Mouse (Mus musculus) forebrain, embryonic 13.5 days (tissue): ENCODE results near the gene H2-M5. TPM values are rescaled to one million over a fixed set of nuclear protein-coding genes. Genes with fewer than 3 reads are reported as not detected.
A peak's percentile ranks its signal among the peaks of the same experiment; 100 is the strongest.

ENCODE experiments used
- ATAC-seq: fragments of 200-750 bp; cut with Nextera tagmentation; 2 replicates; pipeline ENCODE4 v1.8.0; 2017
- H3K27ac ChIP-seq: fragments of 300-500 bp; sonication (generic); 2 replicates; pipeline ENCODE4 v1.5.1; 2015; ENCODE audit warnings: inconsistent platforms, mild to moderate bottlenecking, moderate library complexity
- H3K27me3 ChIP-seq: fragments of 300-500 bp; sonication (generic); 2 replicates; pipeline ENCODE4 v1.6.1; 2015; ENCODE audit warnings: mild to moderate bottlenecking, inconsistent platforms
- H3K36me3 ChIP-seq: fragments of 300-500 bp; sonication (generic); 2 replicates; pipeline ENCODE4 v1.6.1; 2015; ENCODE audit warnings: mild to moderate bottlenecking, inconsistent platforms; ENCODE audit not compliant: poor library complexity, severe bottlenecking
- H3K4me1 ChIP-seq: fragments of 300-500 bp; sonication (generic); 2 replicates; pipeline ENCODE4 v1.6.1; 2015; ENCODE audit warnings: inconsistent platforms
- H3K4me2 ChIP-seq: fragments of 300-500 bp; sonication (generic); 2 replicates; pipeline ENCODE4 v1.6.1; 2015; ENCODE audit warnings: inconsistent platforms, mild to moderate bottlenecking, moderate library complexity
- H3K4me3 ChIP-seq: fragments of 300-500 bp; sonication (generic); 2 replicates; pipeline ENCODE4 v1.5.1; 2015; ENCODE audit warnings: mild to moderate bottlenecking, inconsistent platforms
- H3K9ac ChIP-seq: fragments of 300-500 bp; sonication (generic); 2 replicates; pipeline ENCODE4 v1.6.1; 2015; ENCODE audit warnings: mild to moderate bottlenecking, inconsistent platforms
- H3K9me3 ChIP-seq: fragments of 300-500 bp; sonication (generic); replicated peaks from 2 replicates; pipeline ENCODE4 v1.6.1; 2016; ENCODE audit warnings: inconsistent platforms
- WGBS: fragments of 180-500 bp; shearing (Covaris S2); methylation state at CpG from one replicate; pipeline ENCODE4 v1.1.7; 2015; 5-methylcytosine and 5-hydroxymethylcytosine counted together
- polyA plus RNA-seq: library from polyadenylated mRNA; unstranded; fragments of >200 nt; fragmentation: Nextera tagmentation; extraction: Ambion mirVana; gene quantifications from 2 replicates; pipeline ENCODE4 v1.2.1, GENCODE M21; 2015

The H2-M5 gene
- polyA plus RNA-seq, 1 experiment from 2014 or later: 1.6 TPM

DNA sequence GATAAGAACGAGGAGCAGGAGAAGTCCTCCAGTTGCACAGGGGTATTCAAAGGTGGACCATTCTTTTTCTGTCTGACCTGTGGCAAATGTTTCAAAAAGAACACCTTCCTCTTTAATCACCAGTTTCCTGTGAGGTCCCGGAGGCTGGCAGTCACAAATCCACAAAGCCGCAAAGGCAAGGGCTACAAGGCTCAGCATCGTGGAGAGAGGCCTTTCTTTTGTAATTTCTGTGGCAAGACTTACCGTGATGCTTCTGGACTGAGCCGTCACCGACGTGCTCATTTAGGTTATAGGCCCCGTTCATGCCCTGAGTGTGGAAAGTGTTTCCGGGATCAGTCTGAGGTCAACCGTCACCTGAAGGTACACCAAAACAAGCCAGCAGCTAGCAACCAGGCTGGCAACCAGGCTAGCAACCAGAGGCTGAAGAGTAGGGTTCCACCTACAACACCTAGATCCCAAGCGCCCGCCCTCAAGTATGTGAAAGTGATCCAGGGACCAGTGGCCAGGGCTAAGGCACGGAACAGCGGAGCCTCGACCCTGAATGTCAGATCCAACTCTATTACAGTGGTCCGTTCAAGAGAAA lies 20.2 kb upstream of the H2-M5 start:
- H3K4me3 ChIP-seq: no peak overlapping the region
- H3K27me3 ChIP-seq: no peaks in the 10 kb centered on the region
- H3K4me1 ChIP-seq: peaks cover 12% of the 10 kb centered on the region
- H3K27ac ChIP-seq: no peak overlapping the region
- H3K4me2 ChIP-seq: no peak overlapping the region
- 96% methylated on average over 17 of the region's 17 CpGs for WGBS
- H3K9ac ChIP-seq: no peak overlapping the region
- ATAC-seq: no peak
- no peaks in the 10 kb centered on the region for H3K9me3 ChIP-seq
- H3K36me3 ChIP-seq: peaks cover 74% of the 10 kb centered on the region

GRCm38 (mm10) chr17:37008161-37008560 lies 18.8 kb upstream of the H2-M5 start:
- Histone ChIP-seq H3K4me1 (peaks cover 22% of the 10 kb centered on the region), H3K27me3 (no peaks in the 10 kb centered on the region), H3K36me3 (peaks cover 76% of the 10 kb centered on the region), H3K9ac (no peak overlapping the region), H3K4me2 (no peak overlapping the region), H3K4me3 (no peak overlapping the region), H3K27ac (no peak overlapping the region), H3K9me3 (no peaks in the 10 kb centered on the region)
- 91% methylated on average over 6 of the region's 6 CpGs for WGBS
- no peak for ATAC-seq

DNA sequence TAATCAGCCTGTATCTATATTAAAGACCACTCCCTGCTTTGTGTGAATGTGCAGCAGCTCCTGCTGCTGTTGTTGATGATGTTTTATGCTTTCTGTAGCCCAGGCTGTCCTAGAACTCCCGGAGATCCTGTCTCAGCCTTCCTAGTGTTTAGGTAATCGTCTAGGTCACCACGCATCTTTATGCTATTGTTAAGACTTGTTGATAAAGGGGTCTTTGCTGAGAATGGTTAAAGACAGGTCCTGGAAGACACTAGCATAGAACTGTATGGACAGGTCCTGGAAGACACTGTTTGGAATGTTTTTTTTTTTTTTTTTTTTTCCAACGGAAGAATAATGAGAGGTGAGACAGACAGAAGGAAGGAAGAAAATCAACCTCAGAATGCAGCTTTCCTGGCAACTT lies 14.0 kb upstream of the H2-M5 start:
- WGBS: 31% methylated on average over 4 of the region's 4 CpGs
- ATAC-seq: no peak; the same call in 1 of the 2 replicates
- Histone ChIP-seq H3K4me1 (peaks cover 18% of the 10 kb centered on the region), H3K9me3 (no peaks in the 10 kb centered on the region), H3K9ac (peak overlapping the region; percentile 98), H3K27me3 (no peaks in the 10 kb centered on the region), H3K4me3 (peak overlapping the region; percentile 83), H3K4me2 (peak overlapping the region; percentile 70), H3K36me3 (peaks cover 37% of the 10 kb centered on the region), H3K27ac (peak overlapping the region; percentile 96)

- Histone ChIP-seq H3K4me1 (peaks cover 18% of the 10 kb centered on the region), H3K27me3 (no peaks in the 10 kb centered on the region), H3K9ac (peak overlapping the region; percentile 98), H3K36me3 (peaks cover 29% of the 10 kb centered on the region), H3K27ac (peak overlapping the region; percentile 96), H3K4me2 (peak overlapping the region; percentile 70), H3K9me3 (no peaks in the 10 kb centered on the region), H3K4me3 (peak overlapping the region; percentile 83)
- under 1% methylated on average over 49 of the region's 49 CpGs for WGBS
- ATAC-seq: peak; percentile 90
Measured at GRCm38 (mm10) chr17:37002364-37003330, 13.3 kb upstream of the H2-M5 start.

- no peak for ATAC-seq
- no peaks in the 10 kb centered on the region for H3K9me3 ChIP-seq
- H3K27me3 ChIP-seq: no peaks in the 10 kb centered on the region
- peaks cover 14% of the 10 kb centered on the region for H3K4me1 ChIP-seq
- no peak within 1 kb of the TSS for H3K27ac ChIP-seq
- H3K9ac ChIP-seq: no peak within 1 kb of the TSS
- WGBS: 95% methylated on average over 7 of the region's 7 CpGs
- peaks cover 12% of the 10 kb centered on the region for H3K36me3 ChIP-seq
- H3K4me3 ChIP-seq: peak within 1 kb of the TSS; percentile 83; the same call in 1 of the 2 replicates
- H3K4me2 ChIP-seq: peak within 1 kb of the TSS; percentile 70
Measured at GRCm38 (mm10) chr17:37000863-37001262, 11.5 kb upstream of the H2-M5 start, which contains the start of gene Zfp57. TSS of gene Zfp57 (plus strand) at chr17:37001163.

GRCm38 (mm10) chr17:36998477-36998876 lies 9.1 kb upstream of the H2-M5 start:
- no peak overlapping the region for H3K27ac ChIP-seq
- ATAC-seq: no peak
- no peaks in the 10 kb centered on the region for H3K27me3 ChIP-seq
- H3K9me3 ChIP-seq: no peaks in the 10 kb centered on the region
- H3K4me1 ChIP-seq: no peaks in the 10 kb centered on the region
- H3K9ac ChIP-seq: no peak overlapping the region
- H3K4me3 ChIP-seq: no peak overlapping the region
- no peak overlapping the region for H3K4me2 ChIP-seq
- no peaks in the 10 kb centered on the region for H3K36me3 ChIP-seq
- 75% methylated on average over 2 of the region's 2 CpGs for WGBS

DNA sequence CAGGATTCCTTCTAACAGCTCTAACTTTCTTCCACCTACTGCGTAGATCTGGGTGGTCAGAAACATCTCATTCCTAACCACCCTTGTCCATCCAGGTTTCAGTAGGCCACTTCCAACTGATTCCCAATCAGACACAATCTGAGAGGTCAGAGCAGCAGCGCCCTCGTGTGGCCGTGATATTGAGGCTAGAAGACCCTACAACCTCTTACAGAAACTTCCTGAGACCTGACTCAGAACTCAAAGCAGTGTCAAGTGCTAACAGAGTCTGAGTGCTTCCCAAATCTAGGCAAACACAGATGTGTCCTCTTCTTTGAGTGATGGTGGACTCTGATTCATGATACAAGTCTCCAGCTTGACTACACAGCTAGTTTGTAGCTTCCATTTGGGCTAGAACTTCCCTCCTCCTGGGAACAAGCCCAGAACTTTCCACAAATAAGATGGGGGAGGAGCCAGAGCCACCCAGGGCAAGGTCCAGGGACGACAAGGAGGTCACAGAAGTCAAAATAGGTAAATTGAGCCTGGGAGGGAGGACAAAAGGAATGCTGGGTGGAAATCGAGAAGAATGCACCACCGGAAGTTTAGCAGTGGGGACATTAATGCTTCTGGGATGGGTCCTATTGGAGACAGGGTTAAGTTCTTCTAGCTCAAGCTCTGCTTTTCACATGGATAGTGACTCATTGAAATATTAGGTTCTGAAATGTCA lies 7.8 kb upstream of the H2-M5 start:
- peak; percentile 57; the same call in 1 of the 2 replicates for ATAC-seq
- Histone ChIP-seq H3K36me3 (no peaks in the 10 kb centered on the region), H3K4me2 (no peak overlapping the region), H3K9ac (no peak overlapping the region), H3K4me1 (no peaks in the 10 kb centered on the region), H3K4me3 (no peak overlapping the region), H3K27ac (no peak overlapping the region), H3K9me3 (no peaks in the 10 kb centered on the region), H3K27me3 (no peaks in the 10 kb centered on the region)
- 32% methylated on average over 7 of the region's 7 CpGs for WGBS

- WGBS: 48% methylated on average over 3 of the region's 3 CpGs
- H3K4me1 ChIP-seq: no peaks in the 10 kb centered on the region
- no peak for ATAC-seq
- no peak overlapping the region for H3K4me2 ChIP-seq
- H3K9me3 ChIP-seq: no peaks in the 10 kb centered on the region
- no peak overlapping the region for H3K27ac ChIP-seq
- no peaks in the 10 kb centered on the region for H3K36me3 ChIP-seq
- no peaks in the 10 kb centered on the region for H3K27me3 ChIP-seq
- no peak overlapping the region for H3K9ac ChIP-seq
- H3K4me3 ChIP-seq: no peak overlapping the region
Measured at GRCm38 (mm10) chr17:36995448-36995847, 6.1 kb upstream of the H2-M5 start.

GRCm38 (mm10) chr17:36994528-36994927 lies 5.2 kb upstream of the H2-M5 start:
- H3K4me1 ChIP-seq: no peaks in the 10 kb centered on the region
- H3K4me3 ChIP-seq: no peak overlapping the region
- H3K27me3 ChIP-seq: peaks cover 5% of the 10 kb centered on the region
- no peaks in the 10 kb centered on the region for H3K9me3 ChIP-seq
- H3K27ac ChIP-seq: no peak overlapping the region
- H3K4me2 ChIP-seq: no peak overlapping the region
- H3K9ac ChIP-seq: no peak overlapping the region
- no peak for ATAC-seq
- WGBS: 87% methylated on average over 2 of the region's 2 CpGs
- no peaks in the 10 kb centered on the region for H3K36me3 ChIP-seq

DNA sequence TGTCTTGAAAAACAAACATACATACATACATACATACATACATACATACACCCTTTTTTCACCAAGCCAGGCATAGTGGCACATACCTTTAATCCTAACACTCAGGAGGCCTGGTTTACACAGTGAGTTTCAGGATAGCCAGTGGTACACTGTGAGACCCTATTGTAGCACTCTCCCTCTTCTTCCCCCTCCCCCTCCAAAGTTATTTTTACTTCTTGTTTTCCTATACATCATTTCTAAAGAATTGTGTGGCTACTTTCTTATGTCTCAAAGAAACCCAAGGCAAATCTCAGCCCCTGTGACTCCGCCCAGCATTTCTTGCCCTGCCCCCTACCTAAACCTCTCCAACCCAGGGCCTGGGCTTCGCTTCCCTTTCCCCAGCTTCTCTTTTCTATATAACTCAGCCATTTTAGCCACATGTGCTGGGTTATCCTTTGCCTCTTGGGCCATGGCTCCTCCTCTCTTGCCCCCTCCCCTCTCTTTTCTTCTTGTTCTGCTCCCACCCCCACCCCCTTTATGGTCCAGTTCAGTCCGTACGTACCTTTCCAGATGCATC lies 4.5 kb upstream of the H2-M5 start:
- H3K4me3 ChIP-seq: no peak overlapping the region
- no peak for ATAC-seq

GRCm38 (mm10) chr17:36992336-36993104 lies 3.2 kb upstream of the H2-M5 start:
- H3K27me3 ChIP-seq: peaks cover 25% of the 10 kb centered on the region
- no peak overlapping the region for H3K9ac ChIP-seq
- H3K36me3 ChIP-seq: no peaks in the 10 kb centered on the region
- ATAC-seq: no peak
- 75% methylated on average over 3 of the region's 3 CpGs for WGBS
- H3K4me3 ChIP-seq: no peak overlapping the region
- H3K4me1 ChIP-seq: no peaks in the 10 kb centered on the region
- H3K4me2 ChIP-seq: no peak overlapping the region
- no peaks in the 10 kb centered on the region for H3K9me3 ChIP-seq
- H3K27ac ChIP-seq: no peak overlapping the region

More for the DNA sequence above, 4.5 kb upstream of the H2-M5 start:
- H3K36me3 ChIP-seq: no peaks in the 10 kb centered on the region
- H3K27ac ChIP-seq: no peak overlapping the region
- H3K9me3 ChIP-seq: no peaks in the 10 kb centered on the region
- H3K4me1 ChIP-seq: no peaks in the 10 kb centered on the region
- no peak overlapping the region for H3K4me2 ChIP-seq
- WGBS: 86% methylated on average over 4 of the region's 4 CpGs
- peaks cover 12% of the 10 kb centered on the region for H3K27me3 ChIP-seq
- no peak overlapping the region for H3K9ac ChIP-seq
